Mouse (Mus musculus) adrenal gland, adult 18-20 months (tissue): ENCODE results near the gene Acer3. TPM values are rescaled to one million over a fixed set of nuclear protein-coding genes. Genes with fewer than 3 reads are reported as not detected.
A peak's percentile ranks its signal among the peaks of the same experiment; 100 is the strongest.

Experiments used
- DNase-seq, 2 experiments: peaks; one replicate each; pipeline ENCODE4 v3.0.0; 2021 to 2022; ENCODE audit warnings: low spot score in 2 of 2
- long read RNA-seq, 2 experiments: library from polyadenylated mRNA; stranded (forward); transcript quantifications; one replicate each; pipeline ENCODE4 v2.0.0; 2021
- total RNA-seq, 2 experiments: library from RNA; stranded (reverse); gene quantifications; 1 replicate in 1 of 2; 2 replicates in 1 of 2; pipeline ENCODE4 v1.2.3; 2021

Acer3 gene
- total RNA-seq = 10 to 100 TPM; 11.7 to 12.9 TPM
- long read RNA-seq, experiment 1, full-length matches to known transcripts = 2 of 3 reads
- long read RNA-seq, experiment 1, partial matches to known transcripts = 0 of 3 reads
- long read RNA-seq, experiment 1, other reads (novel, unspliced or antisense) = 1 of 3 reads
- long read RNA-seq, experiment 2, full-length matches to known transcripts = 5 of 6 reads
- long read RNA-seq, experiment 2, partial matches to known transcripts = 0 of 6 reads
- long read RNA-seq, experiment 2, other reads (novel, unspliced or antisense) = 1 of 6 reads

DNA sequence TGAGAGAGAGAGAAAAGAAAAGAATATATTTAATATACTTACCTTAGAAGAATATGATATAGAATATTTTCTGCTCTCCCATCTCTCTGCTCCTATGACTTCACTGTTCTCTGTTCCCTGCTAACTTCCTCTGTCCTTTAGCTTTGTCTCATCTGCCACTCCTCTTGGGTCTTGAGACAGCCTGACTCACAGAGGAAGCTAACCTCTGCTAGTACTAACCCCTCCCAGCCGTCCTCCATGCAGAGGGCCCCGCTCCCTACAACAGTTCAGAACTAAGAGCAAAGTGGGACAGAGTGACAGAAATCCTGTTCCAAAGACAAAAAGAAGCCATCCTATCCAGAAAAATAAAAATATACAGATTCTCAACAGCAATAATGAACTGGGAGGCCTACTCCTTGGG, at the start of gene Acer3:
TSS of gene Acer3 (minus strand) at position 126 of the 400 bp plus-strand sequence.
- DNase-seq = no peak

DNA sequence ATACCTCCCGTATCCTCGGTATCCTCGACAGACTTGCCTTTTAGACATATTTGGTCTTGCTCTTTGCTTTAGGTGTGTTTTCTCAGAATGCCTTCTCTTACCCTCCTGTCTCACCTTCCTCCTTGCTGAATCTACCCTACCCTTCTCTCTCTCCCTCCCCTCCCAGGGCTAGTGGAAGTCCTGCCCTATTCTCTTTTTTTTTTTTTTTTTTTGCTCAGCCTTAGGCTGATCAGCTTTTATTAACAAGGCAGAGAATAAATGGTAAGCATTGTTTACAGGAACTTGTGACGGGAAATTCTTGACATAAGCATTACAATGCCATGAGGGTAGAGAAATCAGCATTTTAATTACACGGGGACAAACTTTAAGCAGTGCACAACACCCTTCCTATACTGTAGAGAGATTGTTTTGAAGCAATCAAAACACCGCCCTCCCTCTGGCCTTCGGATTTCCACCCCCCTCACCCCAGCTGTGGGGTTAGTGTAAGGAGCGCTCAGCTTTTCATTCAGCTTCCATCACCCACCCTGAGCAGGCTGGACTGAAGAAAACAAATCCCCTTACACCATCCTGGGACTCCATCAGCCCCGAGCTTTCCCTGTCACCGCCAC, 48.9 kb upstream of the Acer3 start:
- no peak for DNase-seq

DNA sequence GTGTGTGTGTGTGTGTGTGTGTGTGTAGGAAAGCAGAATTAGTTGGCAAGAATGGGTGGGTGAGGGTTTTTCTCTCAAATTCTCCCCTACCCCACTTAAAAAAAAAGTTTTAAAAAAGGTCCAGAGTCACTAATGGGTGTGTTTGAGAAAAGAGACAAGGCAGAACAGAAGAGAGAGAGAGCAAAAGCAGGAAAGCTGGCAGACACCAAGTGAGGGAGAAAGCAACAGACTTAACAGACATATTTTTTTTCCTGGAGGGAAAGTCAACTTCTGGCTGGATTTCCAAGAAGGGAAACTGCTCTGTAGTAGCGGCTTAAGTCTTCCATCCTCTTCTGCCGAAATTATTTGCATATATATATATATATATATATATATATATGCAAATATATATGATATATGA, 40.7 kb upstream of the Acer3 start:
- no peak for DNase-seq

DNA sequence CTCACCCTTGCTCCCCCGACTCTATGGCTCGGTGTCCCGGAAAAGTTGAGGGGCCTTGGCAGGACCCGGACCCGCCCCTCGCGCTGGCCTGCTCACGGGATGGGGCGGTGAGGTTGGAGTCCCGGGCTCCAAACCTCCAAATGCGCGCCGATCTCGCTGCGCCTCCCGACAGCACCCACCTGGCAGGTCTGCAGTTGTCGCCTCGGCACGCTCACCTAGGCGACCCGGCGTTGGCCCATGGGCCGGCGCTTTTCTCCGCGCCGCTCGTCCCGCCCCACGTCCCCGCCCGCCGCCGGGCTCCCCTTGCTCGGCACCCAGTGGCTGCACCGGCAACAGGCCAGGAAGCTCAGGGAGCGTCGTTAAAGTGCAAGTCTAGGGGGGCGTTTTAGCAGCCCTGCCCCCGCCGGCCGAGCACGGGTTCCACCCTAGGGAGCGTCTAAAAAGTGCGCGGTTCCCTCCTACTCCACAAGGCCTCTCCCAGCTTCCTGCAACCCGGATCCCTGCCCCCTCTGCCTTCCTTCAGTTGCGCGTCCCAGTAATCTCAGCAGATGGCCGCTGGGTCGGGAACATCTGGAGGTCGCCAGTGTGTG, 40.1 kb upstream of the Acer3 start, which contains the start of gene Tsku:
TSS of gene Tsku (minus strand) at position 266 of the 590 bp plus-strand sequence.
- DNase-seq = peak; percentile 86 to 89

DNA sequence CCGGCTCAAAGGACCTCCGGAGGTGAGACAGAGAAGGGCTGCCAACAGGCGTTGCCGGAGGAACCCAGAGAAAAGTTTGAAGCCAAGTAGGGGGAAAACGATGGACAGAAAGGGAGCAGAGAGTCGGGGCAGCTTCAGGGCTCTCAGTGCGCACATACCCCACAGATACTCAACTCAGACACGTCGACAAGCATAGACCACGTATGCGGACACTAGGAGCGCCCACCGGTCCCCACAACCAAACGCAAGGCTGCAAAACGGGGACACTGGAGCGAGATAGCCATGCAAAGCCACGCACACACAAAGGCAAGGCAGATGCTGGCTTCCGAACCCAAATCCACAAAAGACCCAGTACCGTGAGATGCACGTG, 39.6 kb upstream of the Acer3 start:
- DNase-seq = peak in 1 of 2 experiments; percentile 20

DNA sequence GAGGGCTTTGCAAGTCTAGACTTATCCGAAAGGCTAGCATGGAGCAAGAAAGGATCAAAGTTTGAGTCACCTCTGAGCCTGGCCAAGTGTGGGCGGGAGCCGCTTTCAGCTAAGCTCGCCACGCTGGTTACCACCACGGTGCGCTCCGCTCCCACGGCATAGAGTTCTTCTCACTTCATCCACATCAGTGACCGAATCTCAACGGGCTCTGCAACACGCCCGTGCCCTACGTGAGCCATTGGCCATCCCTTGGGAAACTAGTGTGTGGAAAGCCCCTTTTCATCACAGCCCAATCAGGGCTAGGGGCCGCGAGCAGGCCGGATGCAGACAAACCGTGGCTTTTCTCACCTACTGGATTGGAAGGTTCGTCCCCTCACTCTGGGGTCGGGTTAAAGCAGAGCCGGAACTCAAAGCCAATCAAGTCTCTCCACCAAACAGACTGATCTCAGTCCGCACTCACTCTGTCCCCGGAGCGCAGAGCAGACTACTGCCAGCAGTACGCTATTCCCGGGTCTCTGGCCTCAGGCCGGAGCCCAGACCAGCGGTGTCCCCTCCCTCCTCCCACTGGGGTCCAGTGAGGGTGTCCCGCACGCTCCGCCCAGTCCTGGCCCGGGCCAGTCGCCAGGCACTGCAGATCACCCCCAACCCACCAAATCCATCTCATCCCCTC, 39.1 kb upstream of the Acer3 start:
- DNase-seq = peak; percentile 40 to 44

DNA sequence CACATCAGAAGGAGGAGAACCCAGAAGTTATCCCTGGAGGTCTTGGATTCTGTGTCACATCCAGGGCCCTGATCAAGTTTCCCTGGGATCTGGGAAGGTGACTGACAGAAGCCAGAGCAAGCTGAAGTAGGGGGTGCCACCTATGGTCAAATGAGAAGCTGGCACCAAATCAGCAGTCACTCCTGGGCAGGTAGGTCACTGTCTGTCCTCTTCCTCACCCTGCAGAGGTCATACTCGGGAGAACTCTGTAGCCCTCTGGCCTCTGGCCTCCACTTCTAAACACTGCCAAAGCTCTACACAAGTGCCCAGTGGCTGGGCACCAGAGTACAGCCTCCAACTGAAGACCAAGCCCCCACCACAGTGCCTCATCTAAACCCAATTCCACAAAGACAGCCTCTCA, 37.0 kb upstream of the Acer3 start:
- DNase-seq = no peak

DNA sequence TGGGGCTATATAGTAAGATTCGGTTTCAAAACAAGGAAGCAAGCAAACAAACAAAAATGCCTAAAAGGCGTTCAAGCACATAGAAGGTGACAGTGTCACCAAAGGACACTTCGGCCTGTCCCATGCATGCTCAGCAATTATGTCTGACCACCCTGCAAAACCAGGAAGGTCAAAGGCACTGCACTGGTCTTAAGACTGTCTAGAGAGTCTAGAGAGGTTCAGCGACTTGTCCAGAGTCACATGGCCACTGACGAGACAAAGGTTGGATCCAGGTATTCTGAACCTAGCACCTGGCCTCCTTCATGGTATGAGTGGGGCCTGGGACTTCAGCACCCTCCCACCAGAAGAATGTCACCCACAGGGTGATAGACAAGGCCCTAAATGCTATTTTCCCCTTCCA, 36.3 kb upstream of the Acer3 start:
- no peak for DNase-seq

DNA sequence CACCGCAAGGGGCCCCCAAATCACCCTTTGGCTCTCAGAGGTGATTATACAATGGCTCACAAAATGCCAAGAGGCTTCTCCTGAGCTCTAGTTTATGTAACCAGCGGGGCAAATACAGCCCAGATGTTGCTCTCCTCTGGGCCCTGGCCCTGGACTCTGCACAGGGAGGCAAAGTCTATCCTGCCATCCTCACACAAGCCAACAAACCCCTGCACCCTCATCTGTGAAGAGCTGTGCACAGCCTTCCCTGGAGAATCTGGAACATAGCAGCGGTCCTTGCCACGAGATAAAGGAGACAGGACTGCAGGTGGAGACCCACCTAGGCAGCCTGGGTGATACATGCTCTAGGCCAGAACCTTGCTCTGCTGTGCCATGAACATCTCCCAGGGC, 33.9 kb upstream of the Acer3 start:
- no peak for DNase-seq

DNA sequence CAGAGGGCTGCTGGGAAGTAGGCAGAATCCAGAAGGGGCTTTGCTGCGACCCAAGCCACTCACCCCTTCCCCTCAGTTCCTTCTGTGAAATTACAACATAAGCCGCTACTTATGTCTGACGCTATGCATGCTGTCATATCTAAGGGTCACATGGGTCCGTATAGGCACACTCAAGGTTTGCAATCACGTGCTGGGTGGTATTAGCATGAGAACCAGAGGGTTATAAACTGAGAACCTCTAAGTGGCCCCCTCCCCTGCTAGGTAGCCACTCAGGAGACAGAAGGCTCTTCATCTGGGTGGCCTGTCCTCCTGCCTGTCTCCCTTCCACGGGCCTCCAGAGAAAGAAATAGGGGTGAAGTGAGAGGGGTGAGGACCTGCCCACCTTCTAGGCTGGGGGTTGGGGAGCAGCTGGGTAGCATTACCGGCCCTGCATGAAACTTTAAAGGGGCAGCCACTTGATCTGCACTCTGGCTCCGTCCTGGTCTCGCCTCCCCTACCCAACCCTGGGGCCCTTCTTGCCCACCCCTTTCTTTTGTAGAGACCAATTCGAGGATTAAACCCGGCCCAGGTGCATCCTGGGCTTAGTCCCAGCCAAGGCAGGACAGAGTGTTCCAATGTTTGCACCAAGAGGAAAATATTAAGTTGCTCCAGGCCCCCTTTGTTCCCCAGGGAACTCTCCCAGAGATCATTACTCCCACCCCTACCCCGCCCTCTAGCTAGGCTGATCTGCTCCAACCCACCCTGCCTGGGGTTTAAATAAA, 33.3 kb upstream of the Acer3 start:
- DNase-seq = no peak

DNA sequence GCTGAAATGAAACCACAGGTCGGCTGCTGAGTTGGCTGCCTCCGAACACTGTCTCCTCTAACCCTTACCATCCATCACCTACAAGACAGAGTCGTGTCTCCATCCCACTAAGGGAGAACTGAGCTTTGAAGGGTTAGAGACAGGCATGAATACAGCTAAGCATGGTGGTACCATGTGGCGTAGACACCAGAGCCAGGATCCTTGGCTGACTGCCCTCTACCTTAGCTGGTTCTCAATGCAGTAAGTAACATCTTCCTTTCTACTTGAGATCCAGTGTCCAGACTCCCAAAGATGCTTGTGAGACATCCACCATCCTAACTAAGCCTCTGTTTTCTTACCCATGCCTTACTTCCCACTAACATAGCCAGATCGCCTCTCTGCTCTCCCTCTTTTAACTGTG, 32.6 kb upstream of the Acer3 start:
- no peak for DNase-seq

DNA sequence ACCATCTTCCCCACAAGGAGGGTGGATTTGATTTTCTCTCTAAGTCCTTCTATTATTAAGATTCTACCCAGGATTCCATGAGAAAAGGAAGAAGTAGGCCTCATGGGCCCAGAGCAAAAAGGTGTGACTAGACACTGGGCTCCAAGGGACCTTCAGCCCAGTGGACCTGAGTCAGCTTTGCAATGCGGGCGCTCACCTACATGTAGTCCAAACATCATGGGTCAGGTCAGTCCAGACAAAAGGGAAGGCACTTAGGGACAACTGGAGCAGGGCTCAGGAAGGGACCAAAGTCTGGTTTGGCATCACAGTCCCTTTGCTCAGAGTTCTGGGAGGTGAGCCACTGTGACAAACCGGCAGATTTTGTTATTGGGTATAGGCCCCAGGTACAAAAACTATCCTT, 30.5 kb upstream of the Acer3 start:
- no peak for DNase-seq

DNA sequence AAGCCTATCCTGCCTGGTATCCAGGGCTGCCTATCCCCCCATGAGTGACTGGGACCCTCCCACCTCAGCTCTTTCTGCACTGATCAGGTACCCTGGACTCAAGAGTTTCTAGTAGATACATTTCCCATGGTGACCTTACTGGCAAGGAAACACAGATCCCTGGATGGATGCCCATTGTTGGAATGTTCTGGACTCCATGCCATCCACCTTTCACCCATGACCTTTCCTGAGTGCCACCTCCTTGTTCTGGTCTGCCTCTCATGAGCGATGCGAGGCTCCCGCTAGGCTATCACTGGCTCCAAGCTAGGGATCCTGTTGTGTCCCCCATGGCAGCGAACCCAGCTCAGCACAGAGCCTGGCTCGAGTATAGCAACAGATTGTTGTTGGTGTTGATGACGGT, 28.8 kb upstream of the Acer3 start:
- no peak for DNase-seq

DNA sequence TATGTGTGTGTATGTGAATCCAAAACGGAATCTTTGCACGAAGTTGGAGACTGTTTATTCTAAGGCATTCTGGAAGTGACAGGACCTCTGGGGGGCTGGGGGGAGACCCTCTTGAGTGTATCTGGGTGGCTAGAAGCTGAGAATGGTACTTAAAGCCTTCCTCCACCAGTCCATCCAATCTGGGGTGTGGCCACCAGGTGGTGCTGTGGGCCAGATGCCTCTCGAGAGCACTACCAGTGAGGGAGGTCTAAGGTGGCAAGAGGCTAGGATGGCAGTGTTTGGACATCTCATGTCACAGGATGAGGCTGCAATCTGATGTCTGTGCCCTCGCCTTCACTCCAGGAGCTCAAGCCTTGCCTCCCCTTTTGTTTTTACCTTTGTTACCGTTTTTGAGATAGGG, 28.1 kb upstream of the Acer3 start:
- DNase-seq = peak; percentile 89 to 91

DNA sequence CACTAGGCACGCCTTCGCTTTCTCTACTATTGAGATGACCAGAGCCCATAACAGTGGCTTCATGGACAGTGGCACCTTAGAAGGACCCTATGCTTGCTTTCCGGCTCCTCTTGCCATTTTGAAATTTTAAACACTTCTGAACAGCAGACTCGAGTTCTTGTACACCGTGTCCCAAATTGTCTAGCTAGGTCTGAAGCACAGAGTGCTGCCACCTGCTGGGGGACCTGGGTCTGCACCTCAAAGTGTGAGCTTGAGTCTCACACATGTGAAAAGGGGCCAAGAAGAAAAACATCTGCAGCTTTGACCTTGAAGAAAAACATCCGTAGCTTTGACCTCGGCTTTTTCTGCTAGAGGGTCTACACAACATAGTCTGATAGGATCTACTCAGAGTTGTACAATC, 27.0 kb upstream of the Acer3 start:
- DNase-seq = peak; percentile 63 to 74

DNA sequence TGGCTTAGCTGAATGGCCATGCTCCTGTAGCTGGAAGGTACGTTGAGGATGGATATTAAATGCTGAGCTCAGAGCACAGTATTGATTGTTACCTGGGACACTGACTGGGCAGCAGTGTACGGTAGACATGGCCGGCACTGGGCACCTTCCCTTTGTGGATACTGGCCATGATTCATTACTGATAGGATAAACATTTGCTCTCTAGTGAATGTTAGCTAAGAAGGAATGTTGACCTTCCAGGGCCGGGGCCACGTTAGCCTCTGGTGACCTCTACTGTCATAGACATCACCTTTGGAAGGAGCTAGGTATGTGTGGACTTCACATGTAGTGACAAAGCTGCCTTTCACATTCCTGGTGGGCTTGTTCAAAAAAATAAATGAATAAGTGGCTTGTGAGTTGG, 26.5 kb upstream of the Acer3 start:
- no peak for DNase-seq

DNA sequence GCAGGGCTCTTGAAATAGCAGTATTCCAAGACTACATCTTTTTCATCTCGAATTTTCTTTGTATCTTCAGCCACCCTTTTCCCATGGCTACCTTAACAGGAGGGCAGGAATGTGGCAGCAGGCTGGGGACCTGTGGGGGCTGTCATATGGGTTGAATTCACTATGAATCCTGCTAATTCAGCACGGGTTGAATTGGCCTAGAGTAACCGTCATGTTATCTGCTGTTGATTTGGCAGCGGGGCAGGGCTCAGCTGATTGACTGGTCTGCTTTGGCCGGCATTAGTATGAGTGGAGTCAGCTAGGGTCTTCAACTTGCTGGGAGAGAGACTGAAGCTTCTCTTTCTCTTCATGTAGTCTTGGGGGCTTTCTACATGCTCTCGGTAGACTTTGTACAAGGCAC, 24.0 kb upstream of the Acer3 start:
- DNase-seq = no peak

DNA sequence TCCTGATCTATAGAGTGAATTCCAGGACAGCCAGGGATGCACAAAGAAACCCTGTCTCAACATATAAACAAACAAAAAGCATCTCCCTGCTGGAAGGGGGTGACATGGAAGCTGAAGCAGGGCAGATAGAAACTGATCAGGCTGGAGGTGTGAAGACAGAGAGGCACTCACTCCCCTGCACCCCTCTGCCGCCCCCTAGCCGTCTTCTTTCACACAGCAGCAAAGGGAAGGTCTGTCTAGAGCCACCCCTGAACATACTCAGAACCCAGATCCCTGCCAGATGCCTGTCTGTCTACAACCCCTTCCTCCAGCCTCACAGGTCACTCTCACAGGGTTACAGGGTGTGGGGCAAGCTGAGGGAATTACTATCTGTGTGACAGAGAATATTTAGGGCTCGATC, 23.4 kb upstream of the Acer3 start:
- DNase-seq = peak in 1 of 2 experiments; percentile 34

DNA sequence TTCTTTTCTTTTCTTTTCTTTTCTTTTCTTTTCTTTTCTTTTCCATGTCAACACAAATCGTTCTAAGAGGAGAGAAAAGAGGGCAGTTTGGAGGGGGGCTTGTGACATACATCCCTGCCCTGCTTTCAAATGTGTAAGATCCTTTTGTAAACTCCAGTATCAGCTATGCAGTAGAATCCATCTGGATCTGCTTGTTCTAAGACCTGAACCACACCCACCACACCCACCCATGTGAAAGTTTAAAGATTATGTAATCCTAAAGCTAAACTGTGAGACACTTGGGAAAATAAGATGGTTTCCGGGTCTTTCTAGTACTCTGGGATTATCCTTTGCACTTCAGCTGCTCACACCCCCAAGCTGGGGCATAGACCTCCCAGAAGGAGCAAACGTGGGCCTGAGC, 21.2 kb upstream of the Acer3 start:
- DNase-seq = no peak

DNA sequence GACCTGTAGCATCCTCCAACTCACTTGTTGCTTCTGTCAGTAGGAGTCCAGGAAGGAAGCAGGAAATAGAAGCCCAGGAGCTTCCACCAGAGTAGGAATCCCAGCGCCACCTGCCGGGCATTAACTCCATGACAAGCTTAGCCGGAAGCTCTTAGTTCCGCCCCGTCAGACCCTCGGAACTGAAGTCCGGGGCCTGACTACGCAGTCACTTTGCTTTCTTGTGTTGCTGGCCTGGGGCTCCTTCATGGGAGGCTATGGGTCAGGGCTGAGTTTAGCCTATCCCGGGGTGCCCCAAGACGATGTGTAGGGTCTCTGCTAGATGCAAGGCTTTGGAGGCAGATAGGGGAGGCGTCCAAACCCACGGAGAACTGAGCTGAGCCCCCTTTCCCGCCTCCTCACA, 20.5 kb upstream of the Acer3 start:
- DNase-seq = peak; percentile 80 to 86

DNA sequence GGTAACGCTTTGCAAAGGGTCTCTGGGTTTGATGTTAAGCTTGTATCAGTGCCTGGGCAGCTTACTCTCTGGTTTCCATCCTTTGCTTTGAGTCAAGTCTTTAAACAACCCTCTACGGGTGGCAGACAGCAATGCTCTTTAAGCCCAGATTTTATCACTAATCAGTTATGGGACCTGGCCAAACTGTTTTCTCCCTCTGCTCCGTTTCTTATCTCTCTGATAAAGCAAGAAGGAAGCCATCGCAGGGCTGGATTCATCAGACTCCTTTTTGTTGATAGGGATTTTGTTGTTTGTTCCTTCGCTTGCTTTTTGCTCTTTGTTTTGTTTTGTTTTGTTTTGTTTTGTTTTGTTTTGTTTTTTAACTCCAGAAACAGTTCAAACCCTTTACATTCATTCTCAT, 19.3 kb upstream of the Acer3 start:
- DNase-seq = no peak
